Mouse (Mus musculus): ENCODE measurements around the gene Lasp1.

Lasp1 gene

GRCm38 (mm10) chr11:97877341-97877740 is 78.5 kb downstream of the Lasp1 start:
- 89% methylated on average over 2 of the region's 2 CpGs for WGBS

GRCm38 (mm10) chr11:97880362-97880761 is 81.6 kb downstream of the Lasp1 start:
- 93% methylated on average over 4 of the region's 4 CpGs for WGBS

- 3% methylated on average over 26 of the region's 26 CpGs for WGBS
These were observed 84.7 kb downstream of the Lasp1 start for GRCm38 (mm10) chr11:97883542-97883917.

- under 1% methylated on average over 37 of the region's 37 CpGs for WGBS
These were observed 85.3 kb downstream of the Lasp1 start, which contains the start of gene Fbxo47 for GRCm38 (mm10) chr11:97883918-97884600. TSS of gene Fbxo47 (minus strand) at chr11:97884154.

GRCm38 (mm10) chr11:97884601-97885185 is 85.9 kb downstream of the Lasp1 start:
- WGBS: 23% methylated on average over 7 of the region's 7 CpGs

- whole genome bisulfite sequencing: 93% methylated on average over 2 of the region's 2 CpGs
These were observed 86.6 kb downstream of the Lasp1 start for GRCm38 (mm10) chr11:97885296-97885915.
